Mouse (Mus musculus) lung, postnatal 0 days (tissue): ENCODE measurements around the gene Dgkb.

Source experiments
- CTCF ChIP-seq: IDR thresholded peaks from 2 replicates; pipeline ENCODE4 v1.5.1; 2016; ENCODE audit warnings: antibody characterized with exemption, mild to moderate bottlenecking
- EP300 ChIP-seq: IDR thresholded peaks from 2 replicates; pipeline ENCODE4 v1.6.1; 2016; ENCODE audit warnings: antibody characterized with exemption, mild to moderate bottlenecking, control low read depth

DNA sequence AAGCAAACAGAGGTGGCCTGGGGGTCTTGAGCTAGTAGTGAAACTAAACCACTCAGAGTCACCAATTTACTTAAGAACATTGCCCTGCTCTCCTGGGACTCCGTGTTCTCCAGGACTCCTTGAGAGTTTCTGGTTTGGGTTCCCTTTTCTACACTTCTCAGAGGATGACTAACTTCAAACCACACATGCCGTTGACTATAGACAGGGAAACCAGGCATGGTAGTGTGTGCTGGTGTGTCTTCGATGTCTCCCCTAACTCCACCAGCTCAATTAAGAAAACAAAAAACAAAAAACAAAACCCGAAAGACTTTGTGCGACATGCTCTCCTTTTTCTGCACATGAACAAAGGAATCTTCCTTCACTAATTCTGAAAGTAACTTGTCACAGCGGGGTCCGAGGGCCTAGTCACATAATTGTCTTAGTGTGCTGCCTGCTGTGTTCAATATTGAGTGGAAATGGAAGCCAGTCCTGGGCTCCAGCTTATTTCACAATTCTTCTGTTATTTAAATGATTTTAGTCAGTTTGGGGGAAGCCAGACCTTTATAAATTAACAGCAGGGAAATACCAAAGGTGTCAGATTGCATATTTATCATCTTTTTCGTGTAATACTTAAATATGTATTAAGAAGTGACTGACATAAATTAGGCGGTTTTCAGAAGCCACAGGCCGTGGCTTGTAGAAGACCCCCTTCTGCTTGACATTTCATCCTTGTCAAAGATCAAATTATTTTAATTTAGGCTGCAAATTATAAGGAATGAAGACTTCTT, 618.0 kb downstream of the Dgkb start:
- TF ChIP-seq CTCF (no peak), EP300 (no peak)
